Mouse (Mus musculus) lung, adult 2 months (tissue): Measurements from ENCODE around the gene Smarcc1. TPM values are rescaled to one million over a fixed set of nuclear protein-coding genes. Genes with fewer than 3 reads are reported as not detected.
"Not testable (repeated sequence)": the region's sequence is repeated elsewhere in the genome, so short reads cannot be mapped to it uniquely, and the experiment has no call there.

Experiments used
- DNase-seq: peaks from one replicate; pipeline ENCODE4 v3.0.0; 2022
- H3K4me1 ChIP-seq: fragments of 200-500 bp; 2 replicates; pipeline ENCODE4 v1.6.1; 2011; ENCODE audit warnings: low read length; ENCODE audit not compliant: control insufficient read depth, insufficient read depth
- H3K4me3 ChIP-seq: fragments of 200-500 bp; replicated peaks from 2 replicates; pipeline ENCODE3; 2011; ENCODE audit warnings: low read depth, mild to moderate bottlenecking, control low read depth, low read length; ENCODE audit errors: extremely low read depth
- CTCF ChIP-seq: fragments of 200-500 bp; IDR thresholded peaks from 2 replicates; pipeline ENCODE4 v1.5.1; 2011; ENCODE audit warnings: mild to moderate bottlenecking, low read length, control low read depth; ENCODE audit not compliant: insufficient read depth
- POLR2A ChIP-seq: fragments of 200-500 bp; IDR thresholded peaks from 2 replicates; pipeline ENCODE4 v1.6.1; 2011; ENCODE audit warnings: low read depth, mild to moderate bottlenecking, control low read depth, low read length, borderline replicate concordance; ENCODE audit errors: extremely low read depth
- WGBS: fragments of 180-500 bp; shearing (Covaris S2); methylation state at CpG from one replicate; pipeline ENCODE4 v1.1.7; 2018; 5-methylcytosine and 5-hydroxymethylcytosine counted together
- polyA plus RNA-seq: library from polyadenylated mRNA; depleted of rRNA; stranded (reverse); fragments of >200 nt; gene quantifications from 2 replicates; pipeline ENCODE4 v1.2.3, GENCODE M21; 2012; rRNA removed

Gene Smarcc1
- 11.5 and 11.9 TPM in 2 replicates for polyA plus RNA-seq

GRCm38 (mm10) chr9:110116977-110117778, at the start of gene Smarcc1:
Gene Smarcc1, plus strand, starts transcription at chr9:110117708.
- H3K4me3 ChIP-seq = peak within 1 kb of the TSS; percentile 91
- under 1% methylated on average over 79 of the region's 79 CpGs for WGBS
- peaks cover 6% of the 10 kb centered on the region; the same call in 1 of the 2 replicates for H3K4me1 ChIP-seq
- peak; percentile 92 for DNase-seq
- TF ChIP-seq CTCF (no peak), POLR2A (peak; percentile 54; the same call in 1 of the 2 replicates)

GRCm38 (mm10) chr9:110068745-110069144, 48.8 kb upstream of the Smarcc1 start:
- no peaks in the 10 kb centered on the region for H3K4me1 ChIP-seq
- TF ChIP-seq POLR2A = no peak
- no peak for TF ChIP-seq CTCF
- DNase-seq = no peak
- WGBS = 90% methylated on average over 6 of the region's 6 CpGs
- no peak overlapping the region for H3K4me3 ChIP-seq

- TF ChIP-seq POLR2A (no peak), CTCF (no peak)
- H3K4me1 ChIP-seq = no peaks in the 10 kb centered on the region
- WGBS = 46% methylated on average over 9 of the region's 9 CpGs
- no peak for DNase-seq
- no peak overlapping the region for H3K4me3 ChIP-seq
These were observed 47.1 kb upstream of the Smarcc1 start for GRCm38 (mm10) chr9:110070358-110070757.

DNA sequence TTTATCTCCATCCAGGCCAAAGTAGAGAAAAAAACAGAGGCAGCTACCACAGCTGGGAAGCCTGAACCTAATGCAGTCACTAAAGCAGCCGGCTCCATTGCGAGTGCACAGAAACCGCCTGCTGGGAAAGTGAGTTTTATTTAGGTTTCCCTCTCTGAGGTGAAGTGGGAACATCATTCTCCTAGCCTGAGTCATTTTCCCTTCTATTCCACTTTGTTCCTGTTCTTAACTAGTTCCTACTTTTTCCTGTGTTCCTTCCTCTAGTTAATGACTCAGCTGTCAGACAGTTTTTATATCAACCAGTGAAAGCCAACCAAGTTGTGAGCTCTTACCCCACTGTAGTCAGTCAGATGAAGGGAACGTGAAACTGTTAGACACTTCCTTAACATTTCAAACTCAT, 46.5 kb upstream of the Smarcc1 start:
- TF ChIP-seq CTCF = no peak
- no peak for TF ChIP-seq POLR2A
- WGBS = 72% methylated on average over 4 of the region's 4 CpGs
- H3K4me3 ChIP-seq = no peak overlapping the region
- no peaks in the 10 kb centered on the region for H3K4me1 ChIP-seq
- DNase-seq = no peak

DNA sequence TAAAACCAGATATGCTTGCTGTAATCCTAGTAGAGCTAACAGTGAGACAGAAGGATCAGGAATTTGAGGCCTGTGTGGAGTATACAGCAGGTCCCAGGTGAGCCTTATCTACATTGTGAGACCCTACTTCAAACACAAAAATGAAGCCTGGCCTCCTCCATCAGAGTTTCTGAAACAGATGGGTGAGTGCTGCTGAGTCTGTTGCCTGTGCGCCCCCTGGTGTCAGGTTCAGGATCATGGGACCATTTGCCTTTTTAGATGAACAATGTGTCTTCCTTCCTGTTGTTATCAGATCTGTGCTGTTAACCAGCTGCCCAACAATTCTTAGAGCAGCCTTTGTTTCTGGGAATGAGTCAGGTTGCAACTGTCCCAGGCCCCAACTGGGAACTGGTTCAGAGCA, 45.7 kb upstream of the Smarcc1 start:
- no peak overlapping the region for H3K4me3 ChIP-seq
- TF ChIP-seq CTCF (peak; percentile 90), POLR2A (no peak)
- DNase-seq = peak; percentile 64
- WGBS = 12% methylated on average over 1 of the region's 1 CpGs
- no peaks in the 10 kb centered on the region for H3K4me1 ChIP-seq

DNA sequence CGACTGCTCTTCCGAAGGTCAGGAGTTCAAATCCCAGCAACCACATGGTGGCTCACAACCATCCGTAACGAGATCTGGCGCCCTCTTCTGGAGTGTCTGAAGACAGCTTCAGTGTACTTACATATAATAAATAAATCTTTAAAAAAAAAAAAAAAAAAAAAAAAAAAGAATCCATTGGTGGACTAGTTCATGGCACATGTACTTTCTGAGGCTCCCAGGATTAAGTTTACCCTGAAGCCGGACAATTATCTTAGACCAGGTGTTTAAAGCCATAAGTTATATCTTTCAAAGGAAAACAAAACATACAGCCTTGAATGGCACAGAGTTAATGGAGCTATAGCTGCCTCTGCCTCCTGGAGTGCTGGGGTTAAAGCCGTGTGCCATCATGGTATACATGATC, 41.0 kb upstream of the Smarcc1 start:
- not testable (repeated sequence) for H3K4me3 ChIP-seq, DNase-seq, H3K4me1 ChIP-seq
- 73% methylated on average over 6 of the region's 7 CpGs for WGBS

- H3K4me1 ChIP-seq = no peaks in the 10 kb centered on the region
- H3K4me3 ChIP-seq = no peak overlapping the region
- TF ChIP-seq POLR2A (no peak), CTCF (no peak)
- 79% methylated on average over 3 of the region's 3 CpGs for WGBS
- no peak for DNase-seq
These were observed 36.4 kb upstream of the Smarcc1 start for GRCm38 (mm10) chr9:110081066-110081465.

GRCm38 (mm10) chr9:110084201-110084964, 33.1 kb upstream of the Smarcc1 start:
- no peak for DNase-seq
- no peaks in the 10 kb centered on the region for H3K4me1 ChIP-seq
- no peak for TF ChIP-seq POLR2A
- no peak for TF ChIP-seq CTCF
- no peak overlapping the region for H3K4me3 ChIP-seq
- 65% methylated on average over 25 of the region's 25 CpGs for WGBS

DNA sequence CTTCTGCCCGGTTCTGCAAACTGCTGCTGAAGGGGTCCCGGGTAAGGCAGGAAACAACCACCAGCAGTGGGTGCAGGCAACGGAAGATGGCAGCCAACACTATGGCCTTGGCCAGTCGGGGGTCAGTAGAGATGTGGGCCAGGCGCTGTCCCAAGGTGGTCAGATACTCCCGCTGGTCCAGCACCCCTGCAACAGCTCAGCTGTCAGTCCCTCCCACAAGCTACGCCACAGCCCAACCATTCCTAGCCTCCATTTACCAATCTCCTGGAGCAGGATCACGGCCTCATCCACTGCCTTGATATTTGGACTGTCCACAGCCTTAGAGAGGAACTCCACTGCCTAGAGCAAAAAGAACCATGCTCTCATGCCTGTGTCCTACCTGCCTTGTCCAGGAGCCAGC, 31.8 kb upstream of the Smarcc1 start:
- H3K4me3 ChIP-seq = no peak overlapping the region
- H3K4me1 ChIP-seq = no peaks in the 10 kb centered on the region
- WGBS = 87% methylated on average over 8 of the region's 8 CpGs
- TF ChIP-seq CTCF = no peak
- TF ChIP-seq POLR2A = no peak
- DNase-seq = no peak

DNA sequence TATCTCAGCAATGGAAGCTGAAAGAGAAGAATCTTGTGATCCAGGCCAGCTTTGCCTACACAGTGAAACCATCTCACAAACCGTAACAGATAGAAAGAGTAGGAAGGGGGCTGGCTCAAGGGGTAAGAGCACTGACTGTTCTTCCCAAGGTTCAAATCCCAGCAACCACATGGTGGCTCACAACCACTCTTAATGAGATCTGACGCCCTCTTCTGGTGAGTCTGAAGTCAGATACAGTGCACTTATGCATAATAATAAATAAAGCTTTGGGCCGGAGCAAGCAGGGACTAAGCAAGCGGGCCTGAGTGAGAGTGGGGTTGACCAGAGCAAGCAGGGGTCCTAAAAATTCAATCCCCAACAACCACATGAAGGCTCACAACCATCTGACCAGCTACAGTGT, 24.2 kb upstream of the Smarcc1 start:
- no peaks in the 10 kb centered on the region for H3K4me1 ChIP-seq
- TF ChIP-seq CTCF = no peak
- TF ChIP-seq POLR2A = no peak
- no peak overlapping the region for H3K4me3 ChIP-seq
- WGBS = 80% methylated on average over 4 of the region's 4 CpGs
- DNase-seq = no peak
